Mouse (Mus musculus): ENCODE data around the gene Gm10197.

Gm10197 gene

GRCm38 (mm10) chr19:53393646-53394045 lies 22.1 kb upstream of the Gm10197 start:
- peak; percentile 83 for DNase-seq

- peak; percentile 88 for DNase-seq
Measured at GRCm38 (mm10) chr19:53392781-53393343, 21.3 kb upstream of the Gm10197 start.

DNA sequence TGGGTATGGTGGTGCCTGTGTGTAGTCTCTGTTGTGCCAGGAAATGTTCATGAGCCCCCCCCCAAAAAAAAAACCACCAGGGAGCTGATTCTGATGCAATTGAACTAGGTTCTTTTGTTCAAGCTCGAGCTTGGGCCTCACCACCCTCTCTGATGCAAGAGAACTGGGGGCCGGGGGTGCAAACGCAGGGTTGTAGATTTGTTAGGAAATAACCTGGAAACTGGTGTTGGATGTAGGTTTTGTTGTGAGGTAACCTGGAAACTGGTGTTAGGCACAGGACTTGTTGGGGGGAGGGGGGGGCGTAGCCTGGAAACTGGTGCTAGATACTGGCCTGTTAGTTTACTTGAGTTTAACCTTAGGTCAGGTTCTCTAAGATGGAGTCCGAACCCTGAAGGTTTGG lies 20.2 kb upstream of the Gm10197 start:
- DNase-seq, result peak; percentile 88

GRCm38 (mm10) chr19:53391386-53391785 lies 19.8 kb upstream of the Gm10197 start:
- DNase-seq, result peak; percentile 89

DNA sequence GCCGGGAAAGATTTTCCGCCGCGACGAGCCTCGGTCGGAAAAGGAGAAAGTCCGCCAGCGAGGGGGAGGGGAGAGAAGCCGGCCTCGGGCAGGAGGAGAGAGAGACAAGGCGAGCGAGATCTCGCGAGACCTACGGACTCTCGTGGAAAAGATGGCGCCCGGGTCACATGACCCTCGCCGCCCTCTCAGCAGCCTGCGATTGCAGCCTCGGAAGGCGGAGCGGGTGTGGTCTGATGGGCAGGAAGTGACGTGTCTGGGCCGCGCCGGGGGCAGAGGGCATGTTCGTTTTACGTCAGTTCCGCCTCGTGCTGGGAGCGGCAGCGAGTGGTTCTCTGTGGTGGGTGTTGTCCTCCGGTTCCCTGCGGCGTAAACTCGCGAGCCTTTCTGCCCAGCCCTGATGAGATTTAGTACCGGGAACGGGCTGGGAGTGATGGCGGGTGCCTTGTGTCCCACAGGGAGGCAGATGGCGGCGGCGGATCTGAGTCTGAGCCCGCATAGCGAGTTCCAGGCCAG lies 19.0 kb upstream of the Gm10197 start, which contains the start of gene Smndc1:
Gene Smndc1, minus strand, starts transcription at position 84 of the 513 bp plus-strand sequence.
- peak; percentile 100 for DNase-seq

GRCm38 (mm10) chr19:53389851-53390431 lies 18.4 kb upstream of the Gm10197 start:
- DNase-seq, result no peak

- no peak for DNase-seq
Measured at GRCm38 (mm10) chr19:53389417-53389816, 17.9 kb upstream of the Gm10197 start.

DNA sequence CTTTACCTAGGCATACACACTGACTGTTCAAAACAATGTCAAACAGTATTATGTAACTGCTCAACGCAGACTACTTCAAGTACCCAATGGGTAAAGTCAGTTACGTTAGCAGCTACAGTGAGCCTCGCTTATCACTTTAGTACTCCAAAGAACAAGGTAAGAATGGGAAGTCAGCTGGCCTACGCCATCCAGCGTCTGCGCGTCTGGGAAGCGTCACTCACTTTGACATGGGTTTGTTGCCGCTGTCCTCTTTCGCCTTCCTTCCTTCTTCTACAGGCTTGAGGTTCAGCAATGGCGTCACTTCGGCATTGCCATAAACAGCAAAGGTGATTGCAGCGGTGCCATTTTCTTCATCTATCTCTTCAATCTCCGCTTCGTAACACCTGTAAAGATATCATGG lies 11.8 kb upstream of the Gm10197 start:
- DNase-seq, result peak; percentile 76

DNA sequence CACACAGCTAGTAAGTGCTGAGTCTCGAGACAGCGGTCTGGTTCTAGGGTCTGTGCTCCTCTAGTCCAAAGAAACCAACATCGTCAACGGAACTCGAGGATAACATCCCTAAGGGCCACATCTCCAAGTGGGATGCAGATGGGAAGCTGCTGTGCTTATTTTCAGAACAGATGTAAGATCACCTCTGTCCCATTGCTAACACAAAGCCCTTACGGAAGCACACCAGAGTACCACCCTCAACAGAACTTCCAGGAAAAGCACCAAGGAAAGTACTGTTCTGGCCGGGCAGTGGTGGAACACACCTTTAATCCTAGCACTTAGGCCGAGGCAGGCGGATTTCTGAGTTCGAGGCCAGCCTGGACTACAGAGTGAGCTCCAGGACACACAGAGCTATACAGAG lies 6.9 kb upstream of the Gm10197 start:
- DNase-seq, result peak; percentile 65

DNA sequence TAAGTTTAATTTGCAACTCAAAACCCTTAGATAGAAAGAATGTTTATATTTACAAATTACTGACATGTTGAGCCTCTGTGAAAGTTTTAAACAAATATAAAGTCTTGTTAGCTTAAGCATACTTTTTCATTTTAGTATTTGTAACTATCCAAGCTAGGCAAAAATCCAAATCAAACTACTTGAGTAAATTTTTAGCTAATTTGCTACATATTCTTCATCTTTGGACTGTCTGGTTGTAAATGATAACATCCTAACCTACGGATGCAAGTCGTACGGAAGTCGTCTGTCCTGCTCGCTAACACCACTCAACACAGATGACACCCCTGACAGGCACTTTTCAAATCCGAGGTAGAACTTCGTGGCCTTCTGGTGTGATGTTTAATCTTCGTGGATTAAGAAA lies 6.1 kb upstream of the Gm10197 start:
- peak; percentile 73 for DNase-seq

DNA sequence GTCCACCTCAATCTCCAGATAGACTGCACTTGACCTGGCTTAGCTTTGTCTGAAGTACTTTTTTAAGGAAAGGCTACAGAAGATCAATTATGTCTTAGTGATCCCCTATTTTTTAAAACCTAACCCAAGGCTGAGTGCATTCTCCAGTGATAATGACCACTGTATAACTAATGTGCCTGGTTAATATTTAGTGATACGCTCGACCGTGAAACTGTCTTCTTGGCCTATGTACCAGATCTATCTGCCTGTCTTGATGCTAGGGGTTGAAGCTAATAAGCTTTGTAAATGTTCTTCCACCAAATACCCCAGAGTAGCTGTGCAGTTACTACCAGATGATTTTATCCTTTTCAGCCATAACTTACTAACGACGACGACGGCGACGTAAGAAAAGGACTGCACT lies 4.2 kb upstream of the Gm10197 start:
- peak; percentile 16 for DNase-seq

DNA sequence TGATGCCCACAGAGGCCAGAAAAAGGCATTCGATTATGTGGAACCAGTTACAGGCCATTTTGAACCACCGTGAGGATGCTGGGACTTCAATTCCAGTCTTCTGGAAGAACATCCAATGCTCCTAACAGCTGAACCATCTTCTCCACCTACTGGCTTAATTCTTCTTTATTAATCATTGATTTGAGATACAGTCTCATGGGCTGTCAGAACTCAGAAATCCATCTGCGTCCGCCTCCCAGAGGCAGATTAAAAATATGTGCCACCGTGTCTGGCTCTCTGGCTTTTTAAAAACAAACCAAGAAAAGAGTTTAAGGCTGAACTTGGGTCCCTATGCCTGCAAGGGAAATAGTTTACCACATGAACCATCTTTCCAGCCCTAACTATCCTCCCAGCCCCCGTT lies 3.7 kb upstream of the Gm10197 start:
- DNase-seq, result peak; percentile 80

- peak; percentile 85 for DNase-seq
Measured at GRCm38 (mm10) chr19:53373570-53373969, 2.0 kb upstream of the Gm10197 start.

DNA sequence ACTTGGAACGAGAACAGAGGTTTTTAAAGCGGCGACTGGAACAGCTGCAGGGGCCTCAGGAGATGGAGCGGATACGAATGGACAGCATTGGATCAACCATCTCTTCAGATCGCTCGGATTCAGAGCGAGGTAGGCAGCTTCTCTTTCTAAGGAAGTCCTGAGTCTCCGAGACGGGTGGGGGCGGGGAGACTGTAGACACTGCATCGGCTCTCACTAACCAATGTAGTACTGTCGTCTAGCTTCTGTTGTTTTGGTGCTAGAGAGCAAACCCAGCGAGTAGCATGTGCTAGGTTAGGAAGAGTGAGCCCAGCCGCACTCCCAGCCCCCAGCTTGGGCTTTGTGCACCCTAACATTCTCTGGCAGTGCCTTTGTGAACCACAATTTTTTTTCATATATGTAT lies 1.3 kb downstream of the Gm10197 start:
- DNase-seq, result peak; percentile 79

GRCm38 (mm10) chr19:53369469-53370043 lies 2.0 kb downstream of the Gm10197 start:
- peak; percentile 96 for DNase-seq

DNA sequence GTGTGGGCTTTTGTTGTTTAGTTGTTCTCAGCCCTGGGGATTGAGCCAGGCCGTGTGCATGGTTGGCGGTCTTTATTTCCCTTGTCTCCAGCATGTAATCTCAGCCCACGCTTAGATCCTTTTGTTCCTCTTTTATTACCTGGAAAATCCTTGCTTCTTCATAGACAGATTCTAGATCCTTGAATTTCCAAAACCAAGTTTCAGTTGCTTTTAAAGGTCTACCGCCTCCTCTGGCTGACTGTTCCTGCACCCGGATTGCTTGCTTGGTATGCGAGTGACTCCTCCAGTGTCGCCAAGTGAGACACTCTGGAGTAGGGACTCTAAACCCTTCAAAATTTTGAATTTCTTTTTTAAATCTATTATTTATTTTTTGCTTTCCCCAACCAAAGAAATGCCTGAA lies 4.7 kb downstream of the Gm10197 start:
- peak; percentile 40 for DNase-seq

DNA sequence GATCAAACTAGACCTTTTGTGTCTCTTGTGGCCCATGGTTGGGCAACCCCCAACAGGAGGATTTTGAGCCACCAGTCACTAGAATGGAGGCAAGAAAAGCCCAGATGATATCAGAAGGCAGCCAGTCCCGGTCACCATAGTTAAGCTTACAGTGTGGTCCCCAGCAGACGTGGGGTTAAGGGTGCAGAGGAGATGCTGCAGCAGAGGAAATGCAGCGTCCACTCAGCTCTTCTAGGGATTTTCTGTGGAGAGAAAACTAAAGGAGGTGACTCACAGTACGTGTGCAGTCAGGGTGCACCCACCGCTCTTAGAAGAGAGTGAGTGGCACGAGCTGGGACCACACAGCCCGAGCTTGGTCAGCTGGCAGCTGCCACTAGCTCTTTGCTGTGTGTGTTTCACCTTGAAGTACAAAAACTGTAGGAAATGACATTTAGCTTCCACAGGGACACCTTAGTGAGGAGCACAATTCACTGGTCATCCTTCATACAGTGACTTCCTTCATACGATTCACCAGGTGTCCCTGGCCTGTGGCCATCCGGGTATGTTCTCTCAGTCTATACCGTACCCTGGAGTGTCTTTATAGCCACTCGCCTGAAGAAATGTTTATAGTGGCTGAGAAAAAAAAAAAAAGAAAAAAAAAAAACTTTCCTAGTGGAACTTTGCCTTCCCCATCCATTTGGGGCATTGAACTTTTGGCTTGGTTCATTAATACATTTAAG lies 5.3 kb downstream of the Gm10197 start:
- peak; percentile 90 for DNase-seq

DNA sequence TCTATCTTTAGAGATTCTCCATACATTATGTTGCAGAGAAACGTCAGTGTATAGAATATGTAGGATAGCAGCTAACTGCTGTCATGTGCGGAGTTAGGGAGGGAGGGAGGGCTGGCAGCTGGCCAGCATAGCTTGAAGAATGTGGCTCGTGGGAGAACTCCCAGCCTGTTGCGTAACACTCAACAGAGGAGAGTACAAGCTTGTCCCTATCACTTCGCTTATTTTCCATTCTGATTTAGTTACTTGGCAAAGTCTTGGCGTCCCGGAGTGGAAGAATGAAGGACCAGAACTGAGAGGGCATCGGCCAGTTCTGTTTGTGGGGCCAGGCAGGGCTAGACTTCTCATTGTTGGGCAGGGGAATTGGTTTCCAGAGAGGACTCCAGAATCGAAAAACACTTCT lies 6.6 kb downstream of the Gm10197 start:
- DNase-seq, result peak; percentile 97

DNA sequence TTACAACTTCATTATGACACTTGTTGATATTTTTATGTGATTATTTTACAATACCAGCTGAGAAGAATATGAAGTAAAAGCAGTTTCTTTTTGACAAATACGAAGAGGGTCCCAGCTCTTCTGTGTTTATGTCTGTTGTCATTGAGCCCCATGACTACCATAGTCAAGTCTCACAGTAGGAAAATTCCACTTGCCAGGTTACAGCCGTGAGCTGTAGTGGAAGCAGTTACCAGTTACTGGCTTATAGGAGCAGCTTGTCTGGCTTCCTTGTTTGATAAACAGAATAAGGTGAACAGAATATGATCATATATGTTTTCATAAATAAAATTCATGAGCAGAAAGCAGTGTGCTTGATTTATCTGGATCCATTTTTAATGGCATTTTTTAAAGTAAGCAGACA lies 7.0 kb downstream of the Gm10197 start:
- peak; percentile 81 for DNase-seq

DNA sequence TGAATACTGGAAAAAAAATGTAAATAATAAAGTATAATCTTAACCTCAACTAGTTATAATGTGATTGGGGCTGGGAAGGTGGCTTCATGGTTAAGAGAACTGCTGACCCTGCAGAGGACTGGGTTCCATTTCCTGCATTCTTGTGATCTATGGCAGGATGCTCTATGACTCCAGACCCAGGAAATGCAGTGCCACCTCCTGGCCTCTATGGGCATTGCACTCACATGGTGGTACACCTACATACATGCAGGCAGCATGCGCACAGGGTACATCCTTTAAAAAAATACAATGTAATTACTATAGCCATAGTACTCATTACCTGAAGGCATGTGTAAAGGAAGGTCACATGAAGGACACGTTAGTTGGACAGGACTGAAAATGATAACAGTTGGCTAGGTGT lies 8.6 kb downstream of the Gm10197 start:
- peak; percentile 92 for DNase-seq

DNA sequence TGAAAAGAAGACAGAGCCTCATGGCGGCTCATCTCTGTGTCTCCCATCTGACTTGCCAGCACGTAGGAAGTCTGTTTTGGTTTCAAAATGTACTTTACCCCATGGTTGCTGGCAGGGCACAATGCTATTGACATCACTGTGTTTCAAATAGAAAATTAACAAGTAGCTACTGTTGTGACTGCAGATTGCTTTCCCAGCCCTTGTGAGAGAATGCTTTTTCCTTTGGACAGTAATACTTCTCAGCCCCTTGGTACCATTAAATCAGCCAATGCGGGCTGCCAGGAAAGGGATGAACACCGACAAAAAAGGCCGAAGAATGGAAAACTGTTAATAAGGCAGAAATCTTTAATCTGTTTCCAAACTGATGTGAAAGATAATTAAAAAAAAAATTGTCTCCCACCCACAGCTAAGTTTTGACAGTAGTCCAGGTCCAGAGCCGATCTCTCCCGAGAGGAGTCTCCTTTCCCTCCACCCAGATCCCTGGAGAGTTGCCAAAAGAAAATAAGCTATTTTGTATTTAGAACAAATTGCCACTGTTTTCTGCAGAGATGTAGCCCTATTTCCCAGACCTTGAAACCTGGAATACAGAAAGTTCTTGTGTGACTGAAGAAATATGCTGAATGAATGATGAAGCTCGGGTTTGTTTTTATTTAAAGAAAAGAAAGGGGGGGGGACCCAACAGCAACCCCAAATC lies 11.2 kb downstream of the Gm10197 start:
- peak; percentile 91 for DNase-seq

- DNase-seq, result peak; percentile 92
Measured at GRCm38 (mm10) chr19:53359160-53360033, 12.2 kb downstream of the Gm10197 start.

All from heart, adult 11 months (tissue).